Mouse (Mus musculus) ES-E14 (cell line): Measurements from ENCODE around the gene Lig1.

Source experiments
- HCFC1 ChIP-seq: IDR thresholded peaks from 2 replicates; pipeline ENCODE4 v1.6.1; 2012; ENCODE audit warnings: low read length, inconsistent platforms, borderline replicate concordance; ENCODE audit not compliant: insufficient read depth
- ZC3H11A ChIP-seq: IDR thresholded peaks from 2 replicates; pipeline ENCODE4 v1.6.1; 2012; ENCODE audit warnings: low read depth, mild to moderate bottlenecking, inconsistent platforms, low read length, borderline replicate concordance
- ZNF384 ChIP-seq: IDR thresholded peaks from 2 replicates; pipeline ENCODE4 v1.6.1; 2012; ENCODE audit warnings: low read depth, low read length, inconsistent platforms

DNA sequence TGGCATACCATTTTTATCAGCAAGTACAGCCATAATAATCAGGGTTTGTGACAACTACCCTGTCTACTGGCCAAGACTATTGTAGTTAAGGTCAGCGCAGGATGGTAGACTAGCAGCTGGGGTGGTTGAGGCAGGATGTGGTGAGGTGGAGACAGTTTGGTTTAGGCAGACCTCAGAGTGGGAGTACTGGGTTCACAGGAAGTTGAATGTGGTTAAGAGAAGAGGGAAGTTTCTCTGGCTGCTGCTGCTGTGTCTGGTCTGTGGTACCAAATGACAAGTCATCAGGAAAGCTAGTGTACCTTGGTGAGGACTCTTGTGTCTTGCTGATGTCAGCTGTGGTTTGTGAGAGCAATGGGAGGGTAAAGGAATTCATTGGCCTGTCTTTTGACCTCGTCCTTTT, 25.7 kb downstream of the Lig1 start:
- TF ChIP-seq ZC3H11A (no peak), HCFC1 (no peak), ZNF384 (no peak)
